Mouse (Mus musculus): ENCODE results near the gene Hirip3.
A peak's percentile ranks its signal among the peaks of the same experiment; 100 is the strongest.

DNA sequence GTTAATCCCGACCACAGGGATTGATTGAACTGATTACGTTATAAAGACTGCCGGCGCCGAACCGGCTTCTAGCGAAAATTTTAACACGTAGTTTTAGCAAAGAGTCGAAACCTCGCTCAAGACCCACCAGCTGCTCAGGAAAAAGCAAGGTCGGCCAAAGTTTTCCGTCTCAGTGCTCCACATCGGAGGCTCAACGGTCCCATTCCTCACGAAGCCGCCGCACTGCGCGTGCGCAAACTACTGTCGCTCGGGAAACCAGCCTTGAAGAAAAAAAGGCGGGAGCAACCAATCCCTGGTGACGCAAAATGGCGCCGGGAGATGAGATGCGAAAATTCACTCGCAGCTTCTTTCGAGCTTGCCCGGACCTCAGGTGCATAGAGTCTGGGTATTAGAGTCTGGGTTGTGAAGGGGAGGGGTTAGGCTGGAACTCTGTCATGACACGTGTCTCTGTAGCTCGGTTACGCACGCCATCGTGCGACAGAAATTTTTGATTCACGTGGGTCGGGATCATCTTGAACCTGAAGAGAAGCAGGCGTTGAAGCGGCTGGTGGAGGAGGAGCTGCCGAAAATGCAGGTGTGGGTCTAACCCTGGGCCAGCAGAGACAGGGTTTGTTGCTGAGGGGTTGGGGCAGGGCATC, 494 bp downstream of the Hirip3 start, which contains the start of gene Ino80e:
- TF ChIP-seq CTCF (IDR thresholded peaks at IDR 0.05) (peak; percentile 17; the same call in 1 of the 2 replicates), EP300 (IDR thresholded peaks at IDR 0.05) (no peak)
